Mouse (Mus musculus) hindbrain, embryonic 12.5 days (tissue): Measurements from ENCODE around the gene Akap6. TPM values are rescaled to one million over a fixed set of nuclear protein-coding genes. Genes with fewer than 3 reads are reported as not detected.
A peak's percentile ranks its signal among the peaks of the same experiment; 100 is the strongest.

Experiments
- ATAC-seq: fragments of 200-750 bp; cut with Nextera tagmentation; 2 replicates; pipeline ENCODE4 v1.8.0; 2017; ENCODE audit warnings: moderate TSS enrichment; ENCODE audit not compliant: low FRiP score
- H3K27ac ChIP-seq: fragments of 300-500 bp; sonication (generic); 2 replicates; pipeline ENCODE4 v1.5.1; 2016; ENCODE audit warnings: mild to moderate bottlenecking
- H3K27me3 ChIP-seq: fragments of 300-500 bp; sonication (generic); 2 replicates; pipeline ENCODE4 v1.6.1; 2016; ENCODE audit warnings: mild to moderate bottlenecking
- H3K36me3 ChIP-seq: fragments of 300-500 bp; sonication (generic); 2 replicates; pipeline ENCODE4 v1.6.1; 2016; ENCODE audit warnings: mild to moderate bottlenecking
- H3K4me1 ChIP-seq: fragments of 300-500 bp; sonication (generic); 2 replicates; pipeline ENCODE4 v1.6.1; 2016
- H3K4me2 ChIP-seq: fragments of 300-500 bp; sonication (generic); replicated peaks from 2 replicates; pipeline ENCODE4 v1.6.1; 2016; ENCODE audit warnings: mild to moderate bottlenecking
- H3K4me3 ChIP-seq: fragments of 300-500 bp; sonication (generic); 2 replicates; pipeline ENCODE4 v1.5.1; 2016; ENCODE audit warnings: mild to moderate bottlenecking
- H3K9ac ChIP-seq: fragments of 300-500 bp; sonication (generic); 2 replicates; pipeline ENCODE4 v1.6.1; 2016; ENCODE audit warnings: mild to moderate bottlenecking, moderate library complexity
- H3K9me3 ChIP-seq: fragments of 300-500 bp; sonication (generic); replicated peaks from 2 replicates; pipeline ENCODE4 v1.6.1; 2016; ENCODE audit warnings: mild to moderate bottlenecking
- WGBS: fragments of 180-500 bp; shearing (Covaris S2); methylation state at CpG from one replicate; pipeline ENCODE4 v1.1.7; 2016; 5-methylcytosine and 5-hydroxymethylcytosine counted together
- polyA plus RNA-seq: library from polyadenylated mRNA; unstranded; fragments of >200 nt; fragmentation: Nextera tagmentation; extraction: Ambion mirVana; gene quantifications from 2 replicates; pipeline ENCODE4 v1.2.1, GENCODE M21; 2016

The Akap6 gene
- polyA plus RNA-seq, 1 experiment from 2014 or later: 34.2 TPM

DNA sequence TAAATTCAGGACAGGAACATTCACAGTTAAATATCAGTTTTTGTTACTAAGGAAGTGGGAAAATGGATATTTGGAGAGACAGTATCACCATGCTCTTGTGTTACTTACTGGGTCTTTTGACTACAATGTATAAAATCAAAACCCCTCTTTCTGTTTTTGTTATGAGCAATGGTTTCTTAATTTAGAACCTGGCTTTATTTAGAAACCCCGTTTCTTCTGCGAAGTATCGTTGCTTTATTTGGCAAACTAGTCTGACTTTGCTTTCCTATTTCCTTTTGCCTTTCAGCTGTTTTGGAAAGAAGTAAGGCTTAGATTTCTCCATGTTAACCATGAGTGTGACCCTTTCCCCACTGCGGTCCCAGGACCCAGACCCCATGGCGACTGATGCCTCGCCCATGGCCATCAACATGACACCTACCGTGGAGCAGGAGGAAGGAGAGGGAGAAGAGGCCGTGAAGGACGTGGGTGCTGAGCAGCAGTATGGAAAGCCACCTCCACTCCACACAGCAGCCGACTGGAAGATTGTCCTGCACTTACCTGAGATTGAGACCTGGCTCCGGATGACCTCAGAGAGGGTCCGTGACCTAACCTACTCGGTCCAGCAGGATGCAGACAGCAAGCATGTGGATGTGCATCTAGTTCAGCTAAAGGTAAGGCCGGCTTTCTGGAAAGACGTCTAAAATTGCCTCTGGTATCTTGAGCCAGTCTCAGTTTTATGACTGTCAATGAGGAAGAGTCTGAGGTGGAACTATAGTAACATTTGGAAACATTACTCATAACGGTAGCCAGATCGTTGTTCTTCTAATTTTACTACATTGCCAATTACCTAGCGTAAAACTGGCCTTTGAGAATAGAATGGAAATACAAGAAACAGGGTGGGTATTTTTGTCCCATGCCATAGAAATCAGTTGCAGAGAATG is 96.6 kb downstream of the Akap6 start:
- WGBS: 85% methylated on average over 18 of the region's 18 CpGs
- Histone ChIP-seq H3K4me3 (no peak overlapping the region), H3K9me3 (no peaks in the 10 kb centered on the region), H3K27me3 (no peaks in the 10 kb centered on the region), H3K27ac (no peak overlapping the region), H3K4me1 (peaks cover 28% of the 10 kb centered on the region), H3K4me2 (no peak overlapping the region), H3K9ac (no peak overlapping the region), H3K36me3 (peaks cover 15% of the 10 kb centered on the region; the same call in 1 of the 2 replicates)
- ATAC-seq: no peak

DNA sequence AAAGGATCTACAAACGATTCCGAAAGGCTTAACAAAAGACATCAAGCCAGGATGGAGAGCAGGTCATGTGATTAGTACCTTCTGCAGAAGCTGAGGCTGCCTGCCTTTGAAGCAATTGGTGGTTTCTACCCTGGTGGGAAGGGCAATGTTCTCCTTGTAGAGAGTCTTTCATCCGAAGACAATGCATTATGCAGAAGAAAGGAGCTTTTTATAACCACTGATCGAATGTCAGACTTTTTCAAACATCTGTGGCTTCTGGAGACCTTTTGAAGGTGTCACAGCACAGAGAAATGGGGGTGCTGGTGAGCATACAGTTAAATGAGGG is 97.2 kb downstream of the Akap6 start:
- no peak overlapping the region for H3K4me2 ChIP-seq
- H3K9me3 ChIP-seq: no peaks in the 10 kb centered on the region
- WGBS: 32% methylated on average over 4 of the region's 4 CpGs
- peaks cover 22% of the 10 kb centered on the region for H3K4me1 ChIP-seq
- ATAC-seq: no peak
- H3K9ac ChIP-seq: no peak overlapping the region
- no peaks in the 10 kb centered on the region for H3K27me3 ChIP-seq
- H3K27ac ChIP-seq: no peak overlapping the region
- no peak overlapping the region for H3K4me3 ChIP-seq
- peaks cover 15% of the 10 kb centered on the region; the same call in 1 of the 2 replicates for H3K36me3 ChIP-seq

DNA sequence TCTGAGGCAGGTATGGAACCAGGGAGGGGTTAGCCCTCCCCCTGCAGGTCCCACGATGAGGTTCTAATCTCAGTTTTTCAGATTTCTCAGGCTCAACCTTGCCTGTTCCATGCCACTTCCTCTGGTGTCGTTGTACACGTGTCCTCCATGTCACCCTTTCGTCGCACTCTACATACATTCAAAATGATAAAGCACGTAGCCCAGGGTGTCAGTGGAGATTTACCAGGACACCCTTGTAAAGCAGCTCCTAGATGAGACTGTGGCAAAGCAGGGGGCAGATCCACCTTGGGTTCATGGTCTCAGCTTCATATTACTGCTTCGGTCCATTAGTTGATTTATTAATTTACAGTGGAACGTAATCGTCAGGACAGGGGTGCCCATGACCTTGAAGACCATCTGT is 100.5 kb downstream of the Akap6 start:
- Histone ChIP-seq H3K4me3 (no peak overlapping the region), H3K4me2 (no peak overlapping the region), H3K9me3 (no peaks in the 10 kb centered on the region), H3K27me3 (no peaks in the 10 kb centered on the region), H3K9ac (no peak overlapping the region), H3K36me3 (peaks cover 15% of the 10 kb centered on the region; the same call in 1 of the 2 replicates), H3K4me1 (peaks cover 7% of the 10 kb centered on the region; the same call in 1 of the 2 replicates), H3K27ac (no peak overlapping the region)
- 91% methylated on average over 9 of the region's 9 CpGs for WGBS
- ATAC-seq: no peak

DNA sequence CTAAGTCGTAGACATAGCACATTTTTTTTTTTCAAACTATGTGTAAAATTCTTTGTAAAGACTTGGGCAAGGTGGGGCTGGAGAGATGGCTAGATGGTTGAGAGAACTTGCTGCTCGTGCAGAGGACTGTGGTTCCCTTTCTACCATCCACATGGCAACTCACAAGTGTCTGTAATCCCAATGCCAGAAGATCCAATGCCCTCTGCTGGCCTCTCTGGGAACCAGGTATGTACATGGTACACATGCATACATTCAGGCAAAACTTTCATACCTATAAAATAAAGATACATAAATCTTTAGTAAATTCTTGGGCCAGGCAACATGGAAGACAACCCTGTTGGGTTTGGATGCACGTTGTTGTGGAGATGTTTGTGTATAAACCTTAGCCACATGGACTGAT is 107.1 kb downstream of the Akap6 start:
- no peak overlapping the region for H3K4me2 ChIP-seq

DNA sequence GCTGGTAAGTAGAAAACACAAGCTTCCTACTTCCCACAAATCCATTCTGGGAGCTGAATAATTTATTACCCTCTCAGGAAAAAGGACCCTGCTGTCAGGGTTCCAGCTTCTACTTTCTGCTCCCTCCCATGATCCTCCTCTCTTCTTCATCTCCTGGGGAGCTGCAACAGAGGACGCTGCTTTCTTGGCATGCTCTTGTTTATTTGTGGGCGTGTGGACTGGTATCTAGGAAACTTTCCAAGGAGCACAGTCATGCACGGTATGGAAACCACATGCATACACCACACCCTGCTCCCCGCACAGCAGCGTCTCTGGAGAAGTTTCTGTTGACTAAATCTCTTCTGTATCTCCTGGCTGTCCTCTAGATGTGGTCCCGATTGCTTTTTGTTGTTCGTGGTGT is 119.4 kb downstream of the Akap6 start:
- peak overlapping the region; percentile 48 for H3K27ac ChIP-seq
- peaks cover 7% of the 10 kb centered on the region for H3K36me3 ChIP-seq
- no peak overlapping the region for H3K4me3 ChIP-seq
- no peaks in the 10 kb centered on the region for H3K27me3 ChIP-seq
- peaks cover 7% of the 10 kb centered on the region for H3K9me3 ChIP-seq
- H3K4me1 ChIP-seq: peaks cover 7% of the 10 kb centered on the region; the same call in 1 of the 2 replicates
- H3K4me2 ChIP-seq: no peak overlapping the region
- 59% methylated on average over 7 of the region's 7 CpGs for WGBS
- H3K9ac ChIP-seq: no peak overlapping the region
- no peak for ATAC-seq

More for the DNA sequence above, 107.1 kb downstream of the Akap6 start:
- H3K9me3 ChIP-seq: no peaks in the 10 kb centered on the region
- peaks cover 2% of the 10 kb centered on the region; the same call in 1 of the 2 replicates for H3K36me3 ChIP-seq
- no peak overlapping the region for H3K9ac ChIP-seq
- H3K4me3 ChIP-seq: no peak overlapping the region
- no peaks in the 10 kb centered on the region for H3K27me3 ChIP-seq
- no peak overlapping the region for H3K27ac ChIP-seq
- no peaks in the 10 kb centered on the region for H3K4me1 ChIP-seq
- WGBS: 80% methylated on average over 3 of the region's 3 CpGs
- ATAC-seq: no peak

DNA sequence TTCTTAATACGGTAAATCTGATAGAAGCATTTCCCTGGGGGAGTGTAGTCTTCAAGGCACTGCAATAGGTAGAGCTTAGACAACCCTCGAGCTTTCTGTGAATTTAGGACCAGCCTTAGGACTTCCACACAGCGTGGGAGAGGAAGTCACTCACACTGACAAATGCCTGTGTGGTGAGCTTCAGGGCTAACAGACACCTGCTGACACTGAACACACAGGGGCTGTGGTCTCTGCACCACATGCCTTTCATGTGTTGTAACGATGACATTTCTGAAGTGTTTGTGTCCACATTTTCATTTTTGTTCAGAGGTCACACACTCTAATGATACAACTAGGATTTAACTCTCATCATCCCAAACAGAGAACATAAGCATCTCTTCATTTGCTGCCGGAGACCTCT is 125.6 kb downstream of the Akap6 start:
- H3K27me3 ChIP-seq: no peaks in the 10 kb centered on the region
- peaks cover 11% of the 10 kb centered on the region for H3K36me3 ChIP-seq
- no peak overlapping the region for H3K27ac ChIP-seq
- no peak overlapping the region for H3K4me2 ChIP-seq
- no peak for ATAC-seq
- H3K4me1 ChIP-seq: no peaks in the 10 kb centered on the region
- 85% methylated on average over 5 of the region's 5 CpGs for WGBS
- H3K9ac ChIP-seq: no peak overlapping the region
- H3K9me3 ChIP-seq: peaks cover 7% of the 10 kb centered on the region
- no peak overlapping the region for H3K4me3 ChIP-seq

DNA sequence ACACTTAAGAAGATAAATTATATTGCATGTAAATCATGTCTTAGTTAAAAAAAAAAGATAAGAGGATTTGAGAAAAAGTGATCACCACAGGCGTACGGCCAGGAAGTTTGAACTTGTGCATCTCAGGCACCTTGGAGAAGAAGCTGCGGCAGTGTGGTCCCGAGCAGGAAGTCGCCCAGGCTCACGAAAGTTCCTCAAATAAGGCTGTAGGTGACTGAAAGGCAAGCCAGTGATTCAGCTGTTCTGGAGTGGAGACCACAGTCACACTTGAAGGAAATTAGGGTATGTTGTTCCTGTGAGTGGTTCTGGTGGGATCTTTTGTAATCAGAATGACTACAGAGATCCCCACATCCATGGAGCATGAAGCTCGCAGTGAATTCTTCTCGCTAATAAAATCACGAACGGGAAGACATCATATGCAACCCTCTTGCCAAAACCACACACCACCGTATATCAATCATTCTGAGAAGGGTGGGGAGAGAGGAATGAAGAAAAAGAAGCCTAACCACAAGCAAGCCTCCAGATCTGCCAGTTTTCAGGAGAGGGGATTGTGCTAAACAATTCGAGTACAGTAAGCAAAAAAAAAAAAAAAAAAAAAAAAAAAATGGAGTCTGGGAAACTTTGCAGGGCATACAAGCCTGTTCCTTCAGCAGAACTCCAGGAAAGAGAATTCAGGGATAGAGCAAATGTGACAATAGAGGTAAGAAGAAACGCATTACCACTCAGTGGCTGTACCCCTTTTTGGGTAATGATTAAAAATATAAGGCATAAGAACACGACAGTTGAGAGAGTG is 130.0 kb downstream of the Akap6 start:
- no peaks in the 10 kb centered on the region for H3K9me3 ChIP-seq
- H3K36me3 ChIP-seq: 0 out of 2 replicates have a peak, but pooled peaks cover 5% of the 10 kb centered on the region
- no peak overlapping the region for H3K4me2 ChIP-seq
- H3K27ac ChIP-seq: no peak overlapping the region
- no peak for ATAC-seq
- H3K4me1 ChIP-seq: peaks cover 19% of the 10 kb centered on the region
- H3K27me3 ChIP-seq: no peaks in the 10 kb centered on the region
- H3K9ac ChIP-seq: no peak overlapping the region
- no peak overlapping the region for H3K4me3 ChIP-seq
- 85% methylated on average over 14 of the region's 14 CpGs for WGBS

DNA sequence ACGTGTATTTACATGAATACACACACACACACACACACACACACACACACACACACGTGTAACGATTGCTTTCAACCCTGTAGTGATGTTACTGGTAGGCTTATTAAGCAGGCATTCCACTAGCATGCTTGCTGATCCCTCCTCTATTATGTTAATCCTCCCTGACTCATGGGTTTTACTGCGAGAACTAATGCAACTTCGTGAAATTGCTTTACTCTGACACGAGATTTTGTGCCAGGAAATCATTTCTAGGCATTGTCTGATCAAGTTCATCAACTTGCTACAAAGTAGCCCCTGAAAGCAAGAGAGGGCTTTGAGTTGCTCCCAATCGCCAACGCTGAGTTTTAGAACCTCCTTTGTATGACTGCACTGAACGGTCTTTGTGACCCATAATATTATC is 132.6 kb downstream of the Akap6 start:
- Histone ChIP-seq H3K9me3 (no peaks in the 10 kb centered on the region), H3K27ac (peak overlapping the region; percentile 55; the same call in 1 of the 2 replicates), H3K4me1 (peaks cover 43% of the 10 kb centered on the region), H3K36me3 (no peaks in the 10 kb centered on the region), H3K4me2 (no peak overlapping the region), H3K4me3 (no peak overlapping the region), H3K9ac (no peak overlapping the region), H3K27me3 (no peaks in the 10 kb centered on the region)
- no peak for ATAC-seq
- WGBS: 48% methylated on average over 9 of the region's 9 CpGs

DNA sequence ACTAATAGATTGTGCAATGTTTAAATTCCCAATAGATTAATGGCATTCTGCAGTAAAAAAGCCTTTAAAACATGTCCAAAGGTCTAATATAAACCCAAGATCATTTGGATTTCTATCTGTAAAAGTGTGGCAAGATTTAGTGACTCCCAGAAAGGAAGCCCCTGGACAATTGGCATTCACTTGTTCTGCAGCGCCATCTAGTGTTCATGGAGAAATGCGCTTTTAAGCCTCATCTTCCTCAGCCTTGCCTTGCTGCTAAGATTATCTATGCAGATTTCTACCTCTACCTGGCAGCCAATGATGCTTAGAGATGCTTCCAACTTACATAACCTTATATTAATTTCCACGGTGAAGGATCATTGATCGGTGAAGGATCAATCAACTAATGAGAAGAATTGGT is 133.0 kb downstream of the Akap6 start:
- Histone ChIP-seq H3K27me3 (no peaks in the 10 kb centered on the region), H3K27ac (no peak overlapping the region), H3K36me3 (no peaks in the 10 kb centered on the region), H3K4me2 (no peak overlapping the region), H3K4me3 (no peak overlapping the region), H3K9me3 (no peaks in the 10 kb centered on the region), H3K4me1 (peaks cover 47% of the 10 kb centered on the region), H3K9ac (no peak overlapping the region)
- no peak for ATAC-seq
- WGBS: 8% methylated on average over 4 of the region's 4 CpGs

DNA sequence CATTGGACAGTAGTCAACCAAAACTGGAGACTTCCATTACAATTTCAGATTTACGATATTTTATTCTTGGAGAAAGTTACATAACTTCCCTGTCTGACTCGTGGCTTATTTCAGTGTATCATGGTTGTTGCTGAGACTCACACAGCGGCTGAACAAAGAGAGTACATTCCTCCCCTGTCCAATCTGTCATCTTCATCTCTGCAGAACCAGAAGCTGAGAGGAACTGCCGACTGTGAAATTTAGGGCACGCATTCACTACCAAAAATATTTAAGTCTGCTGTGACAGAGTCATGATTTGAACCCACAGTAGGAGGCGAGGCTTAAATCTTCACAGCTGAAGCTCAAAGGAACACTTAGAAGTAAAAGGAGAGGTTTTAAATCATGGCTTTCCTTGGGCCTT is 134.0 kb downstream of the Akap6 start:
- Histone ChIP-seq H3K36me3 (no peaks in the 10 kb centered on the region), H3K27ac (0 out of 2 replicates have a peak overlapping the region, but pooled peaks have one; percentile 2), H3K27me3 (no peaks in the 10 kb centered on the region), H3K4me2 (no peak overlapping the region), H3K4me1 (peaks cover 47% of the 10 kb centered on the region), H3K4me3 (no peak overlapping the region), H3K9ac (no peak overlapping the region), H3K9me3 (no peaks in the 10 kb centered on the region)
- ATAC-seq: no peak
- WGBS: 47% methylated on average over 6 of the region's 6 CpGs

DNA sequence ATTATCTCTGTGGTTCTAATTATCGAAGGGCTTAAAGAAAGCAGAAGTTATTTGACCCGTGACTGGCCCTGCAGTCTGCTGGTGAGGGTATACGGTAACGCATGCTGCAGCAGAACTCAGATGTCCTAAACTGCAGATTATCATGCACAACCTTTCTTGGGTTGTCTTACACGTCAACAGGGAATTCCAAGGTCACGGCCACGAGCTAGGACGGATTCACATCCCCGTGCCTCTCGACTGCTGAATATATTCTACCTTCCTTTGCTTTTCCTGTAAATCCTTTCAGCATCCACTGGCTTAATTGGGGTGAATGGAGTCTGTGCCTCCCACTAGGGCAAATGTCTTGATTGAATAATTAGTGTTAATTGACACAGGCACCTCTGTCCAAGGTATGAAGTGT is 134.9 kb downstream of the Akap6 start:
- WGBS: 30% methylated on average over 10 of the region's 10 CpGs
- Histone ChIP-seq H3K4me3 (no peak overlapping the region), H3K27ac (peak overlapping the region; percentile 88), H3K27me3 (no peaks in the 10 kb centered on the region), H3K4me2 (no peak overlapping the region), H3K9ac (no peak overlapping the region), H3K36me3 (no peaks in the 10 kb centered on the region), H3K9me3 (no peaks in the 10 kb centered on the region), H3K4me1 (peaks cover 47% of the 10 kb centered on the region)
- no peak for ATAC-seq

DNA sequence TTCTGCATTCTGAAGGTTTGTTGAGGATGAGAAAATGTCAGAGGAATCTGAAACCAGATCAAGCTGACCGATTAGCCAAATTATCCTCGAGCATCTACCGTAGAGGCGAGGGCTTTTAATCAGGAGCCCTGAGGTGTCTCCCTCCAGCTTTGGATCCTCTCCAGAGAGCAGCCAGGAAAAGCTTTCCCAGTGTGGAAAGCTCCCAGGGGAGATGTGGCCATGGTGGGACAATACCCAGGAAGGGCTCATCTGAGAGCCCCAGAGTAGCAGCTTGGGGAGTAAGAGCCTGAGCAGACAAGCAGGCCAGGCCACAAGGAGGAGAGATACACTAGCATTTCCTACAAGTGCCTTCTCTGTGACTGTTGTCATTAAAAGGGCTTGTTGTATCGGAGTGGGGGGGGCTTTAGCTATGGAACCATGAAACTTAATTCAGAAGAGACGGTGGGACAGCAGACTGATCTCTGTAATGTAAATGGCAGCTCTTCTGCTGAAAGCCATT is 135.6 kb downstream of the Akap6 start:
- H3K9me3 ChIP-seq: no peaks in the 10 kb centered on the region
- no peaks in the 10 kb centered on the region for H3K27me3 ChIP-seq
- H3K36me3 ChIP-seq: no peaks in the 10 kb centered on the region
- H3K4me3 ChIP-seq: no peak overlapping the region
- peak overlapping the region; percentile 15; the same call in 1 of the 2 replicates for H3K4me2 ChIP-seq
- peak; percentile 57 for ATAC-seq
- H3K4me1 ChIP-seq: peaks cover 47% of the 10 kb centered on the region
- 37% methylated on average over 6 of the region's 6 CpGs for WGBS
- peak overlapping the region; percentile 88 for H3K27ac ChIP-seq
- 0 out of 2 replicates have a peak overlapping the region, but pooled peaks have one; percentile 2 for H3K9ac ChIP-seq
